Mouse (Mus musculus): ENCODE measurements around the gene Olfr970. TPM values are rescaled to one million over a fixed set of nuclear protein-coding genes. Genes with fewer than 3 reads are reported as not detected.
"Not testable (repeated sequence)": the region's sequence is repeated elsewhere in the genome, so short reads cannot be mapped to it uniquely, and the experiment has no call there.

The Olfr970 gene
- total RNA-seq (2014; rRNA removed) (not detected in 2 replicates), polyA plus RNA-seq (2015; fragmentation: Nextera tagmentation; extraction: Ambion mirVana) (not detected in 2 replicates)

- H3K9ac ChIP-seq (replicated peaks; ENCODE audit: low read length), result no peak within 1 kb of the TSS
- DNase-seq (ENCODE audit: low spot score) (no peak), ATAC-seq (no peak)
- H3K9me3 ChIP-seq (ENCODE audit: low read length), result no peaks in the 10 kb centered on the region
- H3K4me1 ChIP-seq (ENCODE audit: insufficient read depth, low read length), result no peaks in the 10 kb centered on the region
- WGBS, result 73% methylated on average over 4 of the region's 4 CpGs
- TF ChIP-seq CTCF (IDR thresholded peaks at IDR 0.05; ENCODE audit: low read depth), result no peak
- no peak within 1 kb of the TSS for H3K4me2 ChIP-seq (ENCODE audit: low read depth, low read length)
- no peak within 1 kb of the TSS for H3K27ac ChIP-seq
- H3K4me3 ChIP-seq (ENCODE audit: low read length), result no peak within 1 kb of the TSS
- H3K36me3 ChIP-seq (ENCODE audit: insufficient read depth, low read length), result no peaks in the 10 kb centered on the region
- no peaks in the 10 kb centered on the region for H3K27me3 ChIP-seq (ENCODE audit: insufficient read depth, low read length)
These were observed at the start of gene Olfr970 for GRCm38 (mm10) chr9:39808560-39808959. Olfr970 (plus strand) TSS chr9:39808860.

GRCm38 (mm10) chr9:39783153-39783552 lies 25.5 kb upstream of the Olfr970 start, which contains the start of gene Olfr968:
Olfr968 (minus strand) TSS chr9:39783253.
- H3K27ac ChIP-seq, result no peak within 1 kb of the TSS
- H3K9me3 ChIP-seq (ENCODE audit: low read length), result no peaks in the 10 kb centered on the region
- no peak within 1 kb of the TSS for H3K4me2 ChIP-seq (ENCODE audit: low read depth, low read length)
- H3K4me1 ChIP-seq (ENCODE audit: insufficient read depth, low read length), result no peaks in the 10 kb centered on the region
- H3K4me3 ChIP-seq (ENCODE audit: low read length), result no peak within 1 kb of the TSS
- 86% methylated on average over 1 of the region's 1 CpGs for WGBS
- DNase-seq (ENCODE audit: low spot score) (no peak), ATAC-seq (no peak)
- no peak within 1 kb of the TSS for H3K9ac ChIP-seq (replicated peaks; ENCODE audit: low read length)
- no peaks in the 10 kb centered on the region for H3K36me3 ChIP-seq (ENCODE audit: insufficient read depth, low read length)
- no peaks in the 10 kb centered on the region for H3K27me3 ChIP-seq (ENCODE audit: insufficient read depth, low read length)
- no peak for TF ChIP-seq CTCF (IDR thresholded peaks at IDR 0.05; ENCODE audit: low read depth)

DNA sequence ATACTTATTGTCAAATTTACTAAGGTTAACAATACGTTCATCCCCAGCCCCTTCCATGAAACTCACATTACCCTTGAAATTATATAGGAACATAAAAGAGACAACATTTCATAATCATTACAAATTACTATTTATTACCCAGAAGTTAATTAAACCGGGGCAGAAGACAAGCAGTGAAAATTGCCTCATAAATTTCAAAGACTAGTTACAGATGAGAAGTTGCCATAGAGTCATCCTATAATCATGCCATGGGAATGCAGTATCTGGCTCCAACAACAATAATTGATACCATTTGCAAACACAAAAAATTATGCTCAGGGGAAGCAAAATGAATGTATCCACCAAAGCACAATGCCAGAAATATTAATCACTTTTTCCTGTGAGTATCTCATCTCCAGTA lies 18.1 kb upstream of the Olfr970 start, which contains the start of gene Olfr969:
TSS of gene Olfr969 (plus strand) at position 388 of the 400 bp plus-strand sequence.
- no peaks in the 10 kb centered on the region for H3K27me3 ChIP-seq (ENCODE audit: insufficient read depth, low read length)
- H3K36me3 ChIP-seq (ENCODE audit: insufficient read depth, low read length), result no peaks in the 10 kb centered on the region
- H3K4me1 ChIP-seq (ENCODE audit: insufficient read depth, low read length), result no peaks in the 10 kb centered on the region
- DNase-seq (ENCODE audit: low spot score) (no peak), ATAC-seq (no peak)
- no peak within 1 kb of the TSS for H3K9ac ChIP-seq (replicated peaks; ENCODE audit: low read length)
- TF ChIP-seq CTCF (IDR thresholded peaks at IDR 0.05; ENCODE audit: low read depth), result no peak
- H3K9me3 ChIP-seq (ENCODE audit: low read length), result no peaks in the 10 kb centered on the region
- no peak within 1 kb of the TSS for H3K4me3 ChIP-seq (ENCODE audit: low read length)
- 78% methylated on average over 2 of the region's 2 CpGs for WGBS
- H3K27ac ChIP-seq, result no peak within 1 kb of the TSS
- no peak within 1 kb of the TSS for H3K4me2 ChIP-seq (ENCODE audit: low read depth, low read length)

DNA sequence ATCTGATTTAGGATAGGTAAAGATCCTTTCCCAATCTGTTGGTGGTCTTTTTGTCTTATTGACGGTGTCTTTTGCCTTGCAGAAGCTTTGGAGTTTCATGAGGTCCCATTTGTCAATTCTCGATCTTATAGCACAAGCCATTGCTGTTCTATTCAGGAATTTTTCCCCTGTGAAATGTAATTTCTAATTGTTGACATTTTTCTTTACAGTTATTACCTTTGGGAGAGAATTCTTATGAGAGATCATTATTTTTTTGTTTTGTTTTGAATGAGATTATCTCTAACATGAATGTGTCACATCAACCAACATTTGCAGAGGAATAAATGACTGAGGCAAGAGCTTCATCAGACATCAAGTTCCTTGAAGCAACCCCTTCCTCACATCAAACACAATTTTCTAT lies 27.9 kb downstream of the Olfr970 start, which contains the start of gene Olfr971:
TSS of gene Olfr971 (plus strand) at position 301 of the 400 bp plus-strand sequence.
- not testable (repeated sequence) for H3K9ac ChIP-seq (replicated peaks; ENCODE audit: low read length); H3K27ac ChIP-seq; ATAC-seq; H3K9me3 ChIP-seq (ENCODE audit: low read length); DNase-seq (ENCODE audit: low spot score); H3K4me2 ChIP-seq (ENCODE audit: low read depth, low read length); H3K4me3 ChIP-seq (ENCODE audit: low read length); H3K4me1 ChIP-seq (ENCODE audit: insufficient read depth, low read length); H3K27me3 ChIP-seq (ENCODE audit: insufficient read depth, low read length); H3K36me3 ChIP-seq (ENCODE audit: insufficient read depth, low read length)
- WGBS, result 89% methylated on average over 1 of the region's 2 CpGs

- no peaks in the 10 kb centered on the region for H3K9me3 ChIP-seq (ENCODE audit: low read length)
- H3K27ac ChIP-seq, result no peak within 1 kb of the TSS
- H3K4me1 ChIP-seq (ENCODE audit: insufficient read depth, low read length), result no peaks in the 10 kb centered on the region
- no peak within 1 kb of the TSS for H3K9ac ChIP-seq (replicated peaks; ENCODE audit: low read length)
- H3K4me2 ChIP-seq (ENCODE audit: low read depth, low read length), result no peak within 1 kb of the TSS
- no peaks in the 10 kb centered on the region for H3K27me3 ChIP-seq (ENCODE audit: insufficient read depth, low read length)
- 60% methylated on average over 2 of the region's 2 CpGs for WGBS
- no peak for TF ChIP-seq CTCF (IDR thresholded peaks at IDR 0.05; ENCODE audit: low read depth)
- no peaks in the 10 kb centered on the region for H3K36me3 ChIP-seq (ENCODE audit: insufficient read depth, low read length)
- DNase-seq (ENCODE audit: low spot score) (no peak), ATAC-seq (no peak)
- H3K4me3 ChIP-seq (ENCODE audit: low read length), result no peak within 1 kb of the TSS
These were observed 57.5 kb downstream of the Olfr970 start, which contains the start of gene Olfr972 for GRCm38 (mm10) chr9:39866122-39866521. Olfr972 (plus strand) TSS chr9:39866422.

Other genes starting within 250 kb of the Olfr970 start
- 3.6 TPM in 1 of 2 replicates, not detected in the other for gene Olfr959, start 233.3 kb upstream of the Olfr970 start, total RNA-seq (2014; rRNA removed)
- gene Olfr959, start 233.3 kb upstream of the Olfr970 start, polyA plus RNA-seq (2015; fragmentation: Nextera tagmentation; extraction: Ambion mirVana), result not detected in 2 replicates
- 234 and 241 TPM in 2 replicates for gene AW551984, start 204.5 kb upstream of the Olfr970 start, total RNA-seq (2014; rRNA removed)
- 170 and 185 TPM in 2 replicates for gene AW551984, start 204.5 kb upstream of the Olfr970 start, polyA plus RNA-seq (2015; fragmentation: Nextera tagmentation; extraction: Ambion mirVana)
- not detected in 2 replicates for gene Olfr148, start 198.2 kb upstream of the Olfr970 start, total RNA-seq (2014; rRNA removed)
- not detected in 2 replicates for gene Olfr148, start 198.2 kb upstream of the Olfr970 start, polyA plus RNA-seq (2015; fragmentation: Nextera tagmentation; extraction: Ambion mirVana)
- not detected in 2 replicates for gene Olfr960, start 187.5 kb upstream of the Olfr970 start, total RNA-seq (2014; rRNA removed)
- gene Olfr960, start 187.5 kb upstream of the Olfr970 start, polyA plus RNA-seq (2015; fragmentation: Nextera tagmentation; extraction: Ambion mirVana), result not detected in 2 replicates
- gene Olfr961, start 163.8 kb upstream of the Olfr970 start, total RNA-seq (2014; rRNA removed), result not detected in 2 replicates
- not detected in 2 replicates for gene Olfr961, start 163.8 kb upstream of the Olfr970 start, polyA plus RNA-seq (2015; fragmentation: Nextera tagmentation; extraction: Ambion mirVana)
- not detected in 2 replicates for gene Olfr963, start 141.7 kb upstream of the Olfr970 start, total RNA-seq (2014; rRNA removed)
- not detected in 2 replicates for gene Olfr963, start 141.7 kb upstream of the Olfr970 start, polyA plus RNA-seq (2015; fragmentation: Nextera tagmentation; extraction: Ambion mirVana)
- gene Olfr149, start 101.7 kb upstream of the Olfr970 start, total RNA-seq (2014; rRNA removed), result not detected in 2 replicates
- not detected in 2 replicates for gene Olfr149, start 101.7 kb upstream of the Olfr970 start, polyA plus RNA-seq (2015; fragmentation: Nextera tagmentation; extraction: Ambion mirVana)
- not detected in 2 replicates for gene Olfr965, start 97.5 kb upstream of the Olfr970 start, total RNA-seq (2014; rRNA removed)
- gene Olfr965, start 97.5 kb upstream of the Olfr970 start, polyA plus RNA-seq (2015; fragmentation: Nextera tagmentation; extraction: Ambion mirVana), result not detected in 2 replicates
- gene Olfr150, start 77.9 kb upstream of the Olfr970 start, total RNA-seq (2014; rRNA removed), result not detected in 2 replicates
- not detected in 2 replicates for gene Olfr150, start 77.9 kb upstream of the Olfr970 start, polyA plus RNA-seq (2015; fragmentation: Nextera tagmentation; extraction: Ambion mirVana)
- not detected in 2 replicates for gene Olfr967, start 62.6 kb upstream of the Olfr970 start, total RNA-seq (2014; rRNA removed)
- not detected in 2 replicates for gene Olfr967, start 62.6 kb upstream of the Olfr970 start, polyA plus RNA-seq (2015; fragmentation: Nextera tagmentation; extraction: Ambion mirVana)
- gene Olfr968, start 25.6 kb upstream of the Olfr970 start, total RNA-seq (2014; rRNA removed), result not detected in 2 replicates
- not detected in 2 replicates for gene Olfr968, start 25.6 kb upstream of the Olfr970 start, polyA plus RNA-seq (2015; fragmentation: Nextera tagmentation; extraction: Ambion mirVana)
- not detected in 2 replicates for gene Olfr969, start 17.9 kb upstream of the Olfr970 start, total RNA-seq (2014; rRNA removed)
- gene Olfr969, start 17.9 kb upstream of the Olfr970 start, polyA plus RNA-seq (2015; fragmentation: Nextera tagmentation; extraction: Ambion mirVana), result not detected in 2 replicates
- not detected in 2 replicates for gene Olfr971, start 28.0 kb downstream of the Olfr970 start, total RNA-seq (2014; rRNA removed)
- gene Olfr971, start 28.0 kb downstream of the Olfr970 start, polyA plus RNA-seq (2015; fragmentation: Nextera tagmentation; extraction: Ambion mirVana), result not detected in 2 replicates
- not detected in 2 replicates for gene Olfr972, start 57.6 kb downstream of the Olfr970 start, total RNA-seq (2014; rRNA removed)
- gene Olfr972, start 57.6 kb downstream of the Olfr970 start, polyA plus RNA-seq (2015; fragmentation: Nextera tagmentation; extraction: Ambion mirVana), result not detected in 2 replicates
- not detected in 2 replicates for gene Olfr229, start 98.5 kb downstream of the Olfr970 start, total RNA-seq (2014; rRNA removed)
- gene Olfr229, start 98.5 kb downstream of the Olfr970 start, polyA plus RNA-seq (2015; fragmentation: Nextera tagmentation; extraction: Ambion mirVana), result not detected in 2 replicates
- not detected in 2 replicates for gene Olfr974, start 128.6 kb downstream of the Olfr970 start, total RNA-seq (2014; rRNA removed)
- gene Olfr974, start 128.6 kb downstream of the Olfr970 start, polyA plus RNA-seq (2015; fragmentation: Nextera tagmentation; extraction: Ambion mirVana), result not detected in 2 replicates
- not detected in 2 replicates for gene Olfr975, start 143.2 kb downstream of the Olfr970 start, total RNA-seq (2014; rRNA removed)
- gene Olfr975, start 143.2 kb downstream of the Olfr970 start, polyA plus RNA-seq (2015; fragmentation: Nextera tagmentation; extraction: Ambion mirVana), result 0.05 TPM in 1 of 2 replicates, not detected in the other
- gene Olfr976, start 152.3 kb downstream of the Olfr970 start, total RNA-seq (2014; rRNA removed), result not detected in 2 replicates
- gene Olfr976, start 152.3 kb downstream of the Olfr970 start, polyA plus RNA-seq (2015; fragmentation: Nextera tagmentation; extraction: Ambion mirVana), result not detected in 2 replicates
- not detected in 2 replicates for gene Olfr978, start 183.3 kb downstream of the Olfr970 start, total RNA-seq (2014; rRNA removed)
- gene Olfr978, start 183.3 kb downstream of the Olfr970 start, polyA plus RNA-seq (2015; fragmentation: Nextera tagmentation; extraction: Ambion mirVana), result not detected in 2 replicates
- not detected in 2 replicates for gene Olfr979, start 194.6 kb downstream of the Olfr970 start, total RNA-seq (2014; rRNA removed)
- gene Olfr979, start 194.6 kb downstream of the Olfr970 start, polyA plus RNA-seq (2015; fragmentation: Nextera tagmentation; extraction: Ambion mirVana), result not detected in 2 replicates
- not detected in 2 replicates for gene Olfr980, start 200.7 kb downstream of the Olfr970 start, total RNA-seq (2014; rRNA removed)
- not detected in 2 replicates for gene Olfr980, start 200.7 kb downstream of the Olfr970 start, polyA plus RNA-seq (2015; fragmentation: Nextera tagmentation; extraction: Ambion mirVana)
- gene Olfr981, start 212.6 kb downstream of the Olfr970 start, total RNA-seq (2014; rRNA removed), result not detected in 2 replicates
- gene Olfr981, start 212.6 kb downstream of the Olfr970 start, polyA plus RNA-seq (2015; fragmentation: Nextera tagmentation; extraction: Ambion mirVana), result not detected in 2 replicates

Measured in hindbrain, postnatal 0 days (tissue).